Mouse (Mus musculus): ENCODE results near the gene Ttll5. TPM values are rescaled to one million over a fixed set of nuclear protein-coding genes. Genes with fewer than 3 reads are reported as not detected.
A peak's percentile ranks its signal among the peaks of the same experiment; 100 is the strongest.

The Ttll5 gene
- polyA plus RNA-seq, 1 experiment from 2014 or later: 19.6 TPM

GRCm38 (mm10) chr12:85848164-85848958 is 23.9 kb downstream of the Ttll5 start:
- H3K36me3 ChIP-seq: peaks cover 20% of the 10 kb centered on the region
- no peak overlapping the region for H3K4me2 ChIP-seq (replicated peaks)
- no peak overlapping the region; the same call in 1 of the 2 replicates for H3K9ac ChIP-seq
- H3K9me3 ChIP-seq: no peaks in the 10 kb centered on the region
- 82% methylated on average over 7 of the region's 7 CpGs for WGBS
- no peak for ATAC-seq (ENCODE audit: insufficient number of reproducible peaks, insufficient read depth, low FRiP score, low TSS enrichment)
- no peaks in the 10 kb centered on the region for H3K27me3 ChIP-seq
- H3K27ac ChIP-seq: no peak overlapping the region
- no peaks in the 10 kb centered on the region for H3K4me1 ChIP-seq
- no peak overlapping the region for H3K4me3 ChIP-seq

- whole genome bisulfite sequencing: 82% methylated on average over 8 of the region's 8 CpGs
- H3K36me3 ChIP-seq: peaks cover 15% of the 10 kb centered on the region
- H3K9me3 ChIP-seq: no peaks in the 10 kb centered on the region
- H3K27ac ChIP-seq: no peak overlapping the region
- no peak for ATAC-seq (ENCODE audit: insufficient number of reproducible peaks, insufficient read depth, low FRiP score, low TSS enrichment)
- H3K4me3 ChIP-seq: no peak overlapping the region
- H3K4me2 ChIP-seq (replicated peaks): no peak overlapping the region
- no peak overlapping the region for H3K9ac ChIP-seq
- no peaks in the 10 kb centered on the region for H3K27me3 ChIP-seq
- no peaks in the 10 kb centered on the region for H3K4me1 ChIP-seq
Observed at GRCm38 (mm10) chr12:85850661-85851060, 26.2 kb downstream of the Ttll5 start.

- H3K9me3 ChIP-seq: no peaks in the 10 kb centered on the region
- H3K9ac ChIP-seq: no peak overlapping the region
- 81% methylated on average over 4 of the region's 4 CpGs for WGBS
- no peak overlapping the region for H3K27ac ChIP-seq
- no peak for ATAC-seq (ENCODE audit: insufficient number of reproducible peaks, insufficient read depth, low FRiP score, low TSS enrichment)
- peaks cover 14% of the 10 kb centered on the region; the same call in 1 of the 2 replicates for H3K36me3 ChIP-seq
- H3K4me1 ChIP-seq: no peaks in the 10 kb centered on the region
- no peaks in the 10 kb centered on the region for H3K27me3 ChIP-seq
- no peak overlapping the region for H3K4me3 ChIP-seq
- H3K4me2 ChIP-seq (replicated peaks): no peak overlapping the region
Observed at GRCm38 (mm10) chr12:85853836-85854235, 29.4 kb downstream of the Ttll5 start.

- 93% methylated on average over 1 of the region's 1 CpGs for WGBS
- ATAC-seq (ENCODE audit: insufficient number of reproducible peaks, insufficient read depth, low FRiP score, low TSS enrichment): no peak
Observed at GRCm38 (mm10) chr12:85854271-85854670, 29.8 kb downstream of the Ttll5 start.

GRCm38 (mm10) chr12:85857300-85857699 is 32.8 kb downstream of the Ttll5 start:
- H3K9me3 ChIP-seq: no peaks in the 10 kb centered on the region
- H3K4me3 ChIP-seq: no peak overlapping the region
- ATAC-seq (ENCODE audit: insufficient number of reproducible peaks, insufficient read depth, low FRiP score, low TSS enrichment): no peak
- H3K27me3 ChIP-seq: no peaks in the 10 kb centered on the region
- no peak overlapping the region for H3K4me2 ChIP-seq (replicated peaks)
- WGBS: 84% methylated on average over 7 of the region's 7 CpGs
- no peak overlapping the region for H3K9ac ChIP-seq
- no peak overlapping the region for H3K27ac ChIP-seq
- H3K4me1 ChIP-seq: 0 out of 2 replicates have a peak, but pooled peaks cover 5% of the 10 kb centered on the region
- H3K36me3 ChIP-seq: no peaks in the 10 kb centered on the region

More at GRCm38 (mm10) chr12:85854271-85854670, 29.8 kb downstream of the Ttll5 start:
- no peaks in the 10 kb centered on the region for H3K27me3 ChIP-seq
- H3K4me1 ChIP-seq: no peaks in the 10 kb centered on the region
- H3K4me3 ChIP-seq: no peak overlapping the region
- H3K27ac ChIP-seq: no peak overlapping the region
- H3K9me3 ChIP-seq: no peaks in the 10 kb centered on the region
- H3K36me3 ChIP-seq: peaks cover 14% of the 10 kb centered on the region; the same call in 1 of the 2 replicates
- no peak overlapping the region for H3K9ac ChIP-seq
- no peak overlapping the region for H3K4me2 ChIP-seq (replicated peaks)

- H3K4me3 ChIP-seq: no peak overlapping the region
- no peak overlapping the region for H3K9ac ChIP-seq
- no peaks in the 10 kb centered on the region for H3K27me3 ChIP-seq
- no peaks in the 10 kb centered on the region for H3K9me3 ChIP-seq
- WGBS: 81% methylated on average over 3 of the region's 3 CpGs
- no peak overlapping the region for H3K27ac ChIP-seq
- H3K4me2 ChIP-seq (replicated peaks): no peak overlapping the region
- ATAC-seq (ENCODE audit: insufficient number of reproducible peaks, insufficient read depth, low FRiP score, low TSS enrichment): no peak
- H3K4me1 ChIP-seq: 0 out of 2 replicates have a peak, but pooled peaks cover 8% of the 10 kb centered on the region
- H3K36me3 ChIP-seq: no peaks in the 10 kb centered on the region
Observed at GRCm38 (mm10) chr12:85859111-85859510, 34.7 kb downstream of the Ttll5 start.

GRCm38 (mm10) chr12:85859511-85860189 is 35.2 kb downstream of the Ttll5 start:
- Histone ChIP-seq H3K9me3 (no peaks in the 10 kb centered on the region), H3K27ac (no peak overlapping the region), H3K9ac (no peak overlapping the region), H3K4me2 (replicated peaks) (no peak overlapping the region), H3K36me3 (no peaks in the 10 kb centered on the region), H3K4me3 (no peak overlapping the region), H3K27me3 (no peaks in the 10 kb centered on the region), H3K4me1 (0 out of 2 replicates have a peak, but pooled peaks cover 8% of the 10 kb centered on the region)
- 44% methylated on average over 3 of the region's 3 CpGs for WGBS
- ATAC-seq (ENCODE audit: insufficient number of reproducible peaks, insufficient read depth, low FRiP score, low TSS enrichment): no peak

- Histone ChIP-seq H3K9ac (no peak overlapping the region), H3K27ac (0 out of 2 replicates have a peak overlapping the region, but pooled peaks have one; percentile 7), H3K4me2 (replicated peaks) (no peak overlapping the region), H3K27me3 (no peaks in the 10 kb centered on the region), H3K4me3 (no peak overlapping the region), H3K4me1 (0 out of 2 replicates have a peak, but pooled peaks cover 8% of the 10 kb centered on the region), H3K9me3 (no peaks in the 10 kb centered on the region), H3K36me3 (no peaks in the 10 kb centered on the region)
- no peak for ATAC-seq (ENCODE audit: insufficient number of reproducible peaks, insufficient read depth, low FRiP score, low TSS enrichment)
- WGBS: 28% methylated on average over 2 of the region's 2 CpGs
Observed at GRCm38 (mm10) chr12:85862514-85862913, 38.1 kb downstream of the Ttll5 start.

GRCm38 (mm10) chr12:85865526-85865925 is 41.1 kb downstream of the Ttll5 start:
- no peaks in the 10 kb centered on the region for H3K36me3 ChIP-seq
- H3K9ac ChIP-seq: no peak overlapping the region
- peaks cover 18% of the 10 kb centered on the region; the same call in 1 of the 2 replicates for H3K4me1 ChIP-seq
- H3K27ac ChIP-seq: no peak overlapping the region
- H3K9me3 ChIP-seq: no peaks in the 10 kb centered on the region
- no peaks in the 10 kb centered on the region for H3K27me3 ChIP-seq
- H3K4me3 ChIP-seq: no peak overlapping the region
- H3K4me2 ChIP-seq (replicated peaks): no peak overlapping the region
- no peak for ATAC-seq (ENCODE audit: insufficient number of reproducible peaks, insufficient read depth, low FRiP score, low TSS enrichment)
- 73% methylated on average over 3 of the region's 3 CpGs for WGBS

- H3K27me3 ChIP-seq: no peaks in the 10 kb centered on the region
- H3K4me3 ChIP-seq: no peak overlapping the region
- 73% methylated on average over 4 of the region's 4 CpGs for WGBS
- H3K4me2 ChIP-seq (replicated peaks): no peak overlapping the region
- H3K9ac ChIP-seq: no peak overlapping the region
- ATAC-seq (ENCODE audit: insufficient number of reproducible peaks, insufficient read depth, low FRiP score, low TSS enrichment): no peak
- peaks cover 18% of the 10 kb centered on the region; the same call in 1 of the 2 replicates for H3K4me1 ChIP-seq
- no peaks in the 10 kb centered on the region for H3K9me3 ChIP-seq
- no peak overlapping the region for H3K27ac ChIP-seq
- no peaks in the 10 kb centered on the region for H3K36me3 ChIP-seq
Observed at GRCm38 (mm10) chr12:85866624-85867023, 42.2 kb downstream of the Ttll5 start.

GRCm38 (mm10) chr12:85867125-85867524 is 42.7 kb downstream of the Ttll5 start:
- Histone ChIP-seq H3K27ac (no peak overlapping the region), H3K36me3 (no peaks in the 10 kb centered on the region), H3K9me3 (no peaks in the 10 kb centered on the region), H3K4me2 (replicated peaks) (no peak overlapping the region), H3K27me3 (no peaks in the 10 kb centered on the region), H3K4me1 (peaks cover 15% of the 10 kb centered on the region; the same call in 1 of the 2 replicates), H3K9ac (no peak overlapping the region), H3K4me3 (no peak overlapping the region)
- no peak for ATAC-seq (ENCODE audit: insufficient number of reproducible peaks, insufficient read depth, low FRiP score, low TSS enrichment)

- Histone ChIP-seq H3K9me3 (no peaks in the 10 kb centered on the region), H3K9ac (no peak overlapping the region; the same call in none of the 2 replicates), H3K4me1 (peaks cover 11% of the 10 kb centered on the region; the same call in 1 of the 2 replicates), H3K27me3 (no peaks in the 10 kb centered on the region), H3K4me2 (replicated peaks) (no peak overlapping the region), H3K4me3 (no peak overlapping the region), H3K36me3 (no peaks in the 10 kb centered on the region), H3K27ac (peak overlapping the region; percentile 42)
- WGBS: 50% methylated on average over 6 of the region's 6 CpGs
- peak; percentile 56 for ATAC-seq (ENCODE audit: insufficient number of reproducible peaks, insufficient read depth, low FRiP score, low TSS enrichment)
Observed at GRCm38 (mm10) chr12:85869423-85869822, 45.0 kb downstream of the Ttll5 start.
